Mouse (Mus musculus) intestine, embryonic 15.5 days (tissue): ENCODE measurements at regions not wholly inside any gene's neighbourhood (a gene's known extent, or its start where the extent isn't known, plus 50 kb on each side); places are given as distances from the start of the nearest gene placed in this dataset.
"Not testable (repeated sequence)": the region's sequence is repeated elsewhere in the genome, so short reads cannot be mapped to it uniquely, and the experiment has no call there.

Source experiments
- ATAC-seq: fragments of 200-750 bp; cut with Nextera tagmentation; 2 replicates; pipeline ENCODE4 v1.8.0; 2017; ENCODE audit warnings: moderate TSS enrichment, moderate library complexity
- H3K27ac ChIP-seq: fragments of 300-500 bp; sonication (generic); 2 replicates; pipeline ENCODE4 v1.5.1; 2015; ENCODE audit warnings: mild to moderate bottlenecking, inconsistent platforms
- H3K27me3 ChIP-seq: fragments of 300-500 bp; sonication (generic); replicated peaks from 2 replicates; pipeline ENCODE4 v1.6.1; 2015; ENCODE audit warnings: inconsistent platforms
- H3K36me3 ChIP-seq: fragments of 300-500 bp; sonication (generic); 2 replicates; pipeline ENCODE4 v1.6.1; 2015; ENCODE audit warnings: inconsistent platforms
- H3K4me1 ChIP-seq: fragments of 300-500 bp; sonication (generic); replicated peaks from 2 replicates; pipeline ENCODE4 v1.6.1; 2015; ENCODE audit warnings: inconsistent platforms
- H3K4me2 ChIP-seq: fragments of 300-500 bp; sonication (generic); replicated peaks from 2 replicates; pipeline ENCODE4 v1.6.1; 2015; ENCODE audit warnings: mild to moderate bottlenecking, inconsistent platforms
- H3K4me3 ChIP-seq: fragments of 300-500 bp; sonication (generic); replicated peaks from 2 replicates; pipeline ENCODE4 v1.5.1; 2015; ENCODE audit warnings: inconsistent platforms
- H3K9ac ChIP-seq: fragments of 300-500 bp; sonication (generic); 2 replicates; pipeline ENCODE4 v1.6.1; 2015; ENCODE audit warnings: inconsistent platforms
- H3K9me3 ChIP-seq: fragments of 300-500 bp; sonication (generic); 2 replicates; pipeline ENCODE4 v1.6.1; 2016; ENCODE audit warnings: inconsistent platforms
- WGBS: fragments of 180-500 bp; shearing (Covaris S2); methylation state at CpG from one replicate; pipeline ENCODE4 v1.1.7; 2015; 5-methylcytosine and 5-hydroxymethylcytosine counted together

GRCm38 (mm10) chr3:98968811-98969210, 75.8 kb upstream of the Hao2 start:
- H3K27me3 ChIP-seq, result no peaks in the 10 kb centered on the region
- no peak overlapping the region for H3K9ac ChIP-seq
- H3K4me3 ChIP-seq, result no peak overlapping the region
- H3K9me3 ChIP-seq, result no peaks in the 10 kb centered on the region
- no peaks in the 10 kb centered on the region for H3K4me1 ChIP-seq
- 30% methylated on average over 4 of the region's 4 CpGs for WGBS
- no peak for ATAC-seq
- H3K4me2 ChIP-seq, result no peak overlapping the region
- no peaks in the 10 kb centered on the region for H3K36me3 ChIP-seq
- H3K27ac ChIP-seq, result no peak overlapping the region

- Histone ChIP-seq H3K27ac (no peak overlapping the region), H3K9ac (no peak overlapping the region), H3K4me3 (no peak overlapping the region), H3K4me1 (no peaks in the 10 kb centered on the region), H3K36me3 (no peaks in the 10 kb centered on the region), H3K4me2 (no peak overlapping the region), H3K27me3 (no peaks in the 10 kb centered on the region), H3K9me3 (no peaks in the 10 kb centered on the region)
- 4% methylated on average over 3 of the region's 3 CpGs for WGBS
- ATAC-seq, result peak; percentile 62; the same call in 1 of the 2 replicates
Observed at GRCm38 (mm10) chr3:98975777-98976176, 82.7 kb upstream of the Hao2 start.

- no peak overlapping the region for H3K9ac ChIP-seq
- H3K27me3 ChIP-seq, result no peaks in the 10 kb centered on the region
- H3K36me3 ChIP-seq, result no peaks in the 10 kb centered on the region
- H3K27ac ChIP-seq, result no peak overlapping the region
- no peak overlapping the region for H3K4me2 ChIP-seq
- H3K4me3 ChIP-seq, result no peak overlapping the region
- WGBS, result 96% methylated on average over 1 of the region's 1 CpGs
- ATAC-seq, result peak; percentile 68
- H3K9me3 ChIP-seq, result no peaks in the 10 kb centered on the region
- no peaks in the 10 kb centered on the region for H3K4me1 ChIP-seq
Observed at GRCm38 (mm10) chr3:98982787-98983186, 89.7 kb upstream of the Hao2 start.

GRCm38 (mm10) chr3:98987266-98987665, 94.2 kb upstream of the Hao2 start:
- 71% methylated on average over 2 of the region's 2 CpGs for WGBS
- H3K27me3 ChIP-seq, H3K4me1 ChIP-seq, H3K36me3 ChIP-seq, H3K27ac ChIP-seq, H3K9ac ChIP-seq, H3K4me2 ChIP-seq, H3K4me3 ChIP-seq, ATAC-seq, H3K9me3 ChIP-seq: not testable (repeated sequence)

GRCm38 (mm10) chr3:98990801-98991200, 97.8 kb upstream of the Hao2 start:
- no peak for ATAC-seq
- no peak overlapping the region for H3K4me2 ChIP-seq

GRCm38 (mm10) chr3:98991276-98991675, 98.2 kb upstream of the Hao2 start:
- no peaks in the 10 kb centered on the region for H3K9me3 ChIP-seq
- H3K9ac ChIP-seq, result no peak overlapping the region
- WGBS, result 76% methylated on average over 6 of the region's 6 CpGs
- no peaks in the 10 kb centered on the region for H3K36me3 ChIP-seq
- H3K4me1 ChIP-seq, result no peaks in the 10 kb centered on the region
- no peak overlapping the region for H3K27ac ChIP-seq
- no peak overlapping the region for H3K4me3 ChIP-seq
- ATAC-seq, result no peak
- H3K27me3 ChIP-seq, result no peaks in the 10 kb centered on the region
- H3K4me2 ChIP-seq, result no peak overlapping the region

More at GRCm38 (mm10) chr3:98990801-98991200, 97.8 kb upstream of the Hao2 start:
- Histone ChIP-seq H3K36me3 (no peaks in the 10 kb centered on the region), H3K9me3 (no peaks in the 10 kb centered on the region), H3K27ac (no peak overlapping the region), H3K27me3 (no peaks in the 10 kb centered on the region), H3K4me3 (no peak overlapping the region), H3K4me1 (no peaks in the 10 kb centered on the region), H3K9ac (no peak overlapping the region)
- WGBS, result 39% methylated on average over 10 of the region's 10 CpGs

- H3K9ac ChIP-seq, result no peak overlapping the region
- no peaks in the 10 kb centered on the region for H3K36me3 ChIP-seq
- no peak overlapping the region for H3K4me3 ChIP-seq
- H3K4me2 ChIP-seq, result no peak overlapping the region
- no peak for ATAC-seq
- H3K27ac ChIP-seq, result no peak overlapping the region
- no peaks in the 10 kb centered on the region for H3K27me3 ChIP-seq
- H3K9me3 ChIP-seq, result no peaks in the 10 kb centered on the region
- no peaks in the 10 kb centered on the region for H3K4me1 ChIP-seq
Observed at GRCm38 (mm10) chr3:98994086-98994485, 101.0 kb upstream of the Hao2 start.

- H3K4me2 ChIP-seq, result no peak overlapping the region
- WGBS, result 29% methylated on average over 1 of the region's 1 CpGs
- no peak overlapping the region for H3K27ac ChIP-seq
- H3K9ac ChIP-seq, result no peak overlapping the region
- ATAC-seq, result no peak
- H3K27me3 ChIP-seq, result no peaks in the 10 kb centered on the region
- H3K4me3 ChIP-seq, result no peak overlapping the region
- no peaks in the 10 kb centered on the region for H3K9me3 ChIP-seq
- H3K36me3 ChIP-seq, result no peaks in the 10 kb centered on the region
- H3K4me1 ChIP-seq, result no peaks in the 10 kb centered on the region
Observed at GRCm38 (mm10) chr3:99030636-99031035, 110.2 kb upstream of the Wars2 start.

GRCm38 (mm10) chr3:99046190-99046589, 94.7 kb upstream of the Wars2 start:
- H3K9ac ChIP-seq, result no peak overlapping the region
- no peak overlapping the region for H3K27ac ChIP-seq
- no peaks in the 10 kb centered on the region for H3K4me1 ChIP-seq
- H3K9me3 ChIP-seq, result no peaks in the 10 kb centered on the region
- H3K27me3 ChIP-seq, result no peaks in the 10 kb centered on the region
- ATAC-seq, result no peak
- no peaks in the 10 kb centered on the region for H3K36me3 ChIP-seq
- no peak overlapping the region for H3K4me2 ChIP-seq
- no peak overlapping the region for H3K4me3 ChIP-seq
- 63% methylated on average over 6 of the region's 6 CpGs for WGBS

- no peak overlapping the region for H3K4me2 ChIP-seq
- H3K4me3 ChIP-seq, result no peak overlapping the region
- WGBS, result 74% methylated on average over 5 of the region's 5 CpGs
- no peaks in the 10 kb centered on the region for H3K27me3 ChIP-seq
- no peak overlapping the region for H3K27ac ChIP-seq
- H3K36me3 ChIP-seq, result no peaks in the 10 kb centered on the region
- no peak overlapping the region for H3K9ac ChIP-seq
- no peaks in the 10 kb centered on the region for H3K4me1 ChIP-seq
- H3K9me3 ChIP-seq, result no peaks in the 10 kb centered on the region
- ATAC-seq, result no peak
Observed at GRCm38 (mm10) chr3:99047156-99047555, 93.7 kb upstream of the Wars2 start.

- Histone ChIP-seq H3K4me2 (no peak overlapping the region), H3K27ac (no peak overlapping the region), H3K4me3 (no peak overlapping the region), H3K36me3 (no peaks in the 10 kb centered on the region), H3K27me3 (no peaks in the 10 kb centered on the region), H3K9ac (no peak overlapping the region), H3K9me3 (no peaks in the 10 kb centered on the region), H3K4me1 (no peaks in the 10 kb centered on the region)
- ATAC-seq, result no peak
- WGBS, result 78% methylated on average over 2 of the region's 2 CpGs
Observed at GRCm38 (mm10) chr3:99049305-99049704, 91.6 kb upstream of the Wars2 start.

GRCm38 (mm10) chr3:99052176-99052575, 88.7 kb upstream of the Wars2 start:
- Histone ChIP-seq H3K9me3 (no peaks in the 10 kb centered on the region), H3K4me2 (no peak overlapping the region), H3K4me1 (no peaks in the 10 kb centered on the region), H3K9ac (no peak overlapping the region), H3K36me3 (no peaks in the 10 kb centered on the region), H3K27me3 (no peaks in the 10 kb centered on the region), H3K4me3 (no peak overlapping the region), H3K27ac (no peak overlapping the region)
- ATAC-seq, result no peak
- 88% methylated on average over 4 of the region's 4 CpGs for WGBS

- Histone ChIP-seq H3K27ac (no peak overlapping the region), H3K9me3 (no peaks in the 10 kb centered on the region), H3K36me3 (no peaks in the 10 kb centered on the region), H3K4me1 (no peaks in the 10 kb centered on the region), H3K27me3 (no peaks in the 10 kb centered on the region), H3K9ac (no peak overlapping the region), H3K4me2 (no peak overlapping the region), H3K4me3 (no peak overlapping the region)
- ATAC-seq, result no peak
- 83% methylated on average over 3 of the region's 3 CpGs for WGBS
Observed at GRCm38 (mm10) chr3:99067168-99067567, 73.7 kb upstream of the Wars2 start.
